Mouse (Mus musculus) kidney, adult 18-20 months (tissue): ENCODE data around the gene Fam136a.
"Not testable (repeated sequence)": the region's sequence is repeated elsewhere in the genome, so short reads cannot be mapped to it uniquely, and the experiment has no call there.

Source experiments
- DNase-seq: peaks from one replicate; pipeline ENCODE4 v3.0.0; 2021

Fam136a gene

DNA sequence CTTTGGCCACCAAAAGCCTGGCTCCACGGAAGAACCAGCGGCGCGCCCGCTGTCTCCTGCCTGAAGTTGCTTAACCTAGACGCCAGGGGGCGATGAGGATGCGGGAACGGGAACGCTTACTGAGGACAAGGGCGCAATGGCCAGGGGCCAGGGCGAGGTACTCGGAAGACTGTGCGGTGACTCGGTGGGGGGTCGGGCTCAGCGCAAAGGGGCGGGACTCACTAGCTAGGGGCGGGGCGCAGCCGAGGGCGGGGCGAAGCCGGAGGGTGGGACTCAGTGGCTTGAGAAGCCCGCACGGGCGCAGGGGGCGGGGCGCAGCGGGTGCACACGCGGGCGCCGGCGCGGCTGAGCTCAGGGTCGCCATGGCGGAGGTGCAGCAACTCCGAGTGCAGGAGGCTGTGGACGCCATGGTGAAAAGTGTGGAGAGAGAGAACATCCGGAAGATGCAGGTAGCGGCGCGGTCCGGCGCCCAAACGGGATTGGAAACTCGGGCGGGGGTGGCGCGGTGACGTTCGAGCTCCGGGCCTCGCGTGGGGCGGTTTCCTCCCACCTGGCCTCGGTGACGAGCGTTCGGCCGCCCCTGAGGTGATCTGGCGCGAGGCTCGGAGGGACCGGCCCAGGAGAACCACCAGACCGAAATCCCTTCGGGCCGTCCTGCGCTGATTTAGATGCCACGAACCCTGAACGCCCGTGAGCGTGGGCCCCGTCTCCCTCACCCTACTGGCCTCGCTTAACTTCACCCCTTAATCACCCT lies at the start of gene Fam136a:
TSS of gene Fam136a (plus strand) at position 276 of the 754 bp plus-strand sequence.
- peak; percentile 94 for DNase-seq

DNA sequence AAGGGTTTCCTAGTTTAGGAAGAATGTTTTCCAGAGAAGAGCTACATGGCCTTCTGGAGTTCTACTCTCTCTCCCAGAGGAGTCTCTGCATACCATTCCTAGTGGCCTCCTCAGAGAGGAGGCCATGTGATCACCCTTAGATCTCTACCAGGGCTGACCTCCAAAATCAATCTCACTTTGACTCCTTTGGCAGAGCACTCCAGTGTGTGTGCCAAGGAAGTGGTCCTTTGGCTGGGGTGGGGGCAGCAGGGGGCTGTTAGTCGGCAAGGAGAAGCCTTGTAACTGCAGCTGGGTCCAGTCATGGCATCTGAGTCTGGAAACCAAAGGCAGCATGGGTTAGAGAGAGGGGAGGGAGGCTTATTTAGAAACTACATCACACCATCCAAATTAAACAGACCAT lies 48.4 kb upstream of the Fam136a start:
- no peak for DNase-seq

- no peak for DNase-seq
Measured at GRCm38 (mm10) chr6:86318855-86319254, 46.6 kb upstream of the Fam136a start.

- DNase-seq = no peak
Measured at GRCm38 (mm10) chr6:86322031-86322563, 43.3 kb upstream of the Fam136a start.

DNA sequence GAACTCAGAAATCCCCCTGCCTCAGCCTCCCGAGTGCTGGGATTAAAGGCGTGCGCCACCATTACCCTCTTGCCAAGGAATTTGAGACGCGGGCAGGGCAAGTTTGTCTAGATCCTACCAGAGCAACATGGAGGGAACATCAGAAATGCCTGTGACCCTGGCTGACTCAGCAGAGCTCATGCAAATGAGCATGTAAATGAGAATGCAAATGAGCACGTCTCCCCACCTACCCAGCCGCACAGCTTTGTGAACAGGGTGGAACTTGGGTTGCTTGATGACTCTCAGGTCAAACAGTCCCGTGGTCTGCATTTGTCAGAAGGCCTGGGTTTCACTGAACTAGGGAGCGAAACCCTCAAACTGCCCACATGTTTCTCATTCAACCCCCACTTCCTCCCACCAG lies 42.5 kb upstream of the Fam136a start:
- DNase-seq = no peak

- DNase-seq = no peak
Measured at GRCm38 (mm10) chr6:86324400-86324799, 41.0 kb upstream of the Fam136a start.

DNA sequence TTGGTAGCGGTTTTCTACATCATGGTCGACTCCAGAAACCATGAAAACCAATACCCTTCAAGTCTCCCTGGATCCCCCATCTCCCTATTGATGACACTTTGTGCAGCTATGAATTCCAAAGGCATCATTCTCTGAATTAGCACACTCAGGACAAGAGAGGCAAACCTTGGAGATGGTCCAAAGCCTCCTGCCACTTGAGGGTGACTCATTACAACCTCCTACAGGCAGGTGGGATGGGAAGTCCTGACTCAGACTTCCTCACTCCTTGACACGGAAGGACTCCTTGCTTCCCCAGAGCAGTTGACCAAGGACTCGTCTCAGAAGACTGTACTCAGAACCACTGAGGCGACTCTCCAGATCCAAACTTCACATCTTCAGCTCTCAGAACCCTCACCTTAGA lies 39.8 kb upstream of the Fam136a start:
- DNase-seq = no peak

DNA sequence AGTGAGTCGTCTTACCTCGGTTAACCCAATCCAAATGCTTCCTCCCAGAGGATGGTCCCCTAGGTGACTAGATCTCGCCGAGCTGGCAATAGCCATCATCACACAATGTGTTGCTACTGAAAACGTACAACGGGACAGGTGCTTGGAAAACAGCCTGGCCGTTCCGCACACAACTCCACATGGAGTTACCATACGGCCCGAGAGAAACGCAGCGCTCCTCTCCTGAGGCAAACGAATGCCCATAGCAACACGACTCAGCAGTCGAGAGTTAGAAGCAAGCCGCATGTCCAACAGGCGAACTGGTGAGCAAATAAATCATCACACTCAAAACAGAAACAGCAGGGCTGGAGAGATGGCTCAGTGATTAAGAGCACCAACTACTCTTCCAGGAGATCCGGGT lies 38.6 kb upstream of the Fam136a start:
- no peak for DNase-seq

DNA sequence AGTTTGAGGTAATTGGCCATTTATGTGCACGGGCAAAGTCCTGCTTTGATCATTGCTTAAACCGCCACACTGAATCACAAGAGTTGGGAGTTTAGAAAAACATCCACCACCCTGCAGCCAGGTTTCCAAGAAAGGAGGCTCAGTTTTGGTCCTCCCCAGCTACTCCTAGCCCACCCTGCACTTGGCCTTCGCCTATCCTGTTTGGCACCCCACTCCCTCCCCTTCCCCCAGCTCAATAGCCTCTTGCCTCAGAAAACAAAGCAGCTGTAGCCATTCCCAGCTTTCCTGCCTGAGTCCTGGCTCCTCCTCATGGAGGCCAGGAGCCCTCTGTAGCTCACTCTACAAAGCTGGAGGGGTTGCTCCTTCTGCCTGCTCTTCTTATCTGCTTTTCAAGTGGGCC lies 37.1 kb upstream of the Fam136a start:
- no peak for DNase-seq

DNA sequence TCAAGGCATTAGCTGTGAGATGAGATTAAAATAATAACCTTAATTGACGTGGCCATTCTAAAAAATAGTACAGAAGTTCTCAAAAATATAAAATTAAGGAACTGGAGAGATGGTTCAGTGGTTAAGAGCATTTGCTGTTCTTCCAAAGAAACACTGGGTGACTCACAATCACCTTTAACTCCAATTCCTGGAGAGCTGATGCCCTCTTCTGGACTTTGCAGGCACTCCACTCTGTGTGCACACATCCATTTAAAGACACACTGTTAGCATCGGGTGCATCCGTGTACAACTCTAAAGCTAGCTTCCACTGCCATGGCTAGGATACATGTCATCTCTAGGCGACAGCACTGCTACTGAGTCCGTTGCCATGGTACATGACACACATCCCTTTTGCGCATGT lies 35.5 kb upstream of the Fam136a start:
- DNase-seq = no peak

GRCm38 (mm10) chr6:86335121-86335849 lies 30.2 kb upstream of the Fam136a start:
- DNase-seq = no peak

- no peak for DNase-seq
Measured at GRCm38 (mm10) chr6:86335860-86336259, 29.6 kb upstream of the Fam136a start.

DNA sequence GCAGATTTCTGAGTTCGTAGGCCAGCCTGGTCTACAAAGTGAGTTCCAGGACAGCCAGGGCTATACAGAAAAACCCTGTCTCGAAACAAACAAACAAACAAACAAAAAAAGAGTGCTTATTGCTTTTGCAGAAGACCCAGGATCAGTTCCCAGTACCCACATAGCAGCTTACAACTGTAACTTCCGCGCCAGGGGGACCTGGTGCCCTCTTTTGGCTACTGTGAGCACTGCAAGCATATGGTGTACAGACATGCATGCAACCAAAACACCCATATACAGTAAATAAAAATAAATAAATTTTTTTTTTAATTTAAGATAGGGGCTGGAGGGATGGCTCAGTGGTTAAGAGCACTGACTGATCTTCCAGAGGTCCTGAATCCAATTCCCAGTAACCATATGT lies 29.1 kb upstream of the Fam136a start:
- not testable (repeated sequence) for DNase-seq

- DNase-seq = no peak
Measured at GRCm38 (mm10) chr6:86343656-86344055, 21.8 kb upstream of the Fam136a start.

DNA sequence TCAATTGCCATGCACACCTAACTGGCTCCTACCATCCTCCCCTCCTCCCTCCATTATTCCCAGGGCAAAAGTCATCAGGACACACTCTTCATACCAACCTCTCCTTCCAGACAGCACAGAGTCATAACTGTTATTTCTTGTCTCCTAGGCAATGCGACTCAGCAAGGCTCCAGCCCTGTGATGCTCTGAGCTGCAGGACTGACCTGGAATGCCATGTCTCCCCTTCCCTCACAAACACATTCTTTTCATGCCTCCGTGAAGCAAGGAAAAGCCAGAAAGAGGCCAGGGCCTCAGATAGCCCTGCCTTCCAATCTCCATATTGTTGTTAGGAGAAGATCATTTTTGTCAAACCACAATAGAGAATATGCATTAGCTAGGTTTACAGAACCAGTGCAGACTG lies 19.4 kb upstream of the Fam136a start:
- DNase-seq = no peak

DNA sequence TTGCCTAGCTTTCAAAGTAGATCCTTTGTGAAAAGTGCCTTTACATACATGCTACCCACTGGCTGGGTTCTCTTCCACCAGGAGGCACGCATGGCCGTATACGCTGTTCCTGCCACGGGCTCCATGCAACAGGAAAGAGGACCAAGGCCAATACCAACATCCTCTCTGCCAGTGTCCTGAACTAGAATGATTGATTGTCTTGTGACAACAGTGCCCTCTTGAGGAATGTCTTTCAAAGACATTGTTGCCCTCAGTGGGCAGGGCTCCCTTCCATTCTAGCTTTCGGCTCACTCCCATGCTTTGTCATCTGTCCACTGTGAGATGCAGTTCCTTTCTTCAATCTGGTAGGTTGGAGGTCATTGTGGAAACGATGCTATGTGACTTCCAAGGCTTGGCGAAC lies 16.2 kb upstream of the Fam136a start:
- DNase-seq = no peak

DNA sequence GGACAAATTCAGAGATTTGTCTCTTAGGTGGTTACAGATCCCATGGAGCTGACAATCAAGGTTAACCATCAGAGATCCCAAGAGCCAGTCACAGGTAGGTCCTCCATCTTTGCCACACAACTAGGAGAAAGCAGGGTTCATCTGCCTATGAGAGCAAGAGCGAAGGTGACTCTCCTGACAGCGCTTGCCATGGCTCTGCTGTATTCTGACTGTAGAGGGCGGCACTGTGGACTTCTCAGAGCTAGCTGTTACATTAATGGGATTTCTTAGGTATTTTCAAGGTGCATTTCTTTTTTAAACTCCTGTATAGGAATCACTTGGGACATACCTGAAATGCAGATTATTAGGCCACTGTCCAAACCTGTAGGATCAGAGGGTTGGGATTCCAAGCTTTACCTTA lies 10.5 kb upstream of the Fam136a start:
- no peak for DNase-seq

- DNase-seq = no peak
Measured at GRCm38 (mm10) chr6:86356956-86357355, 8.5 kb upstream of the Fam136a start.

GRCm38 (mm10) chr6:86360691-86361090 lies 4.8 kb upstream of the Fam136a start:
- peak; percentile 73 for DNase-seq

DNA sequence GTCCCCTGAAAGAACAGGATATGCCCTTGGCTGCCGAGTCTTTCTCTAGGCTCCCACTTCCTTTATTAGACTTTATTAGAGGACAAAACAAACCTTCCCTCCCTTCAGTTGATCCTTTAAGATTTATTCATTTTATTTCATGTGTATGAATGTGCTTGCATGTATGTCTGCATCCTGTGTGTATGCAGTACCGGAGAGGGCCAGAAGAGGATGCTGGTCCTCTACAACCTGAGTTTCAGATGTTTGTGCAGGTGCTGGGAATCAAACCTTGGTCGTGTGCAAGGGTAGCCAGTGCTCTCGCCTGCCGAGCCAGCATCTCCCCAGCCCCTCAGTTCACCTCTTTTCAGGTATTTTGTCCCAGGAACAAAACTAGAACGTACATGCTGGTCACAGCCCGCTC lies 4.1 kb upstream of the Fam136a start:
- DNase-seq = no peak

GRCm38 (mm10) chr6:86364442-86365141 lies 854 bp upstream of the Fam136a start:
- peak; percentile 78 for DNase-seq

DNA sequence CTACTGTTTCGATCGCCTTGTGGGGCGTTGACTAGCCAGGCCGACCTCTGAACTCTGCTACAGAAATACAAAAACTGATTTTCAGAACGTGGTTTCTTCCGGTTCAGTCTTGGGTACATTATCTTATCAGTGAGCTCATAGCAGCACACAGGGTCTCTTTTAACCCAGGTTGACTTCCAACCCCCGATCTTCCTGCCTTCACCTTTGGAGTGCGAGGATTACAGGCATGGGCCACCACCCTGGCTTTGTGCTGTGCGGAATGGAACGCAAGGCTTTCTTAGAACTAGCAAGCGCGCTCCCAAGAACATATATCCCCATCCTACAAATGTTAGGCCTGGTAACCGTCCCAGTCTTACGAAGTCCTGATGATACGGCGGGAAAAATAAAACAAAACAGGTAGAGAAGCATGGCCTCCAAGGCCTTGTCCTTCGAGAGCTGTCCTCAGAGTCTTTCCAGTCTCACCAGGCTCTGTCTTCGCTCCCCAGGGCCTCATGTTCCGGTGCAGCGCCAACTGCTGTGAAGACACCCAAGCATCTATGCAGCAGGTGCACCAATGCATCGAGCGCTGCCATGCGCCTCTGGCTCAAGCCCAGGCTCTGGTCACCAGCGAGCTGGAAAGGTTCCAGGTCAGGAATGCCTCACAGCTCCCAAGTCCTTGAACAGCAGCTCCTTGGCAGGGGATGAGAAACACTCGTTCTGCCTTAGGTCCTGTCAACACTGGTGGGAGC lies 843 bp downstream of the Fam136a start:
- DNase-seq = peak; percentile 71

DNA sequence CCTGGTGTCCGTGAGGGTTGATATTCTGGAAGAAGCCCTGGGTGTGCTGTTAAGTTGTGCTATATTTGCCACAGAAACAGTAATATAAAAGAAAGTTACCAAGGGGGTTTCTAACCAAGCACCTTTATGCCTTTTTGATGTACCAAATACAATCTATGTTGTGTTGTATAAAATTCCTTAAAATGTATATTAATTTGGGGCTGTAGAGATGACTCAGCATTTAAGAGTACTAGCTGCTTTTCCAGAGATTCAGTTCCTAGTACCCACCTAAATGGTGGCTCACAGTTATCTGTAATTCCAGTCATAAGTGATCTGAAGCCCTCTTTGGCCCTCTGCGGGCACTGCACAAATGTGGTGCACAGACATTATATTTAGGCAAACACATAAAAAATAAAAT lies 1.4 kb downstream of the Fam136a start:
- no peak for DNase-seq
